Mouse (Mus musculus): ENCODE results near the gene Fam229a. TPM values are rescaled to one million over a fixed set of nuclear protein-coding genes. Genes with fewer than 3 reads are reported as not detected.
"Not testable (repeated sequence)": the region's sequence is repeated elsewhere in the genome, so short reads cannot be mapped to it uniquely, and the experiment has no call there.

Fam229a gene
- polyA plus RNA-seq (2012; ENCODE audit: insufficient read depth, insufficient read length, missing spikeins): not detected in 2 replicates

- no peak within 1 kb of the TSS for H3K27ac ChIP-seq (replicated peaks; ENCODE audit: low read depth, low read length)
- H3K4me3 ChIP-seq (ENCODE audit: insufficient read depth, low read depth, low read length): peak within 1 kb of the TSS; percentile 29; the same call in 1 of the 2 replicates
- no peaks in the 10 kb centered on the region; the same call in none of the 2 replicates for H3K4me1 ChIP-seq (ENCODE audit: control insufficient read depth, insufficient read depth, insufficient read length, low read length)
Observed at GRCm38 (mm10) chr4:129490972-129491880, at the start of gene Fam229a, which contains the start of gene Tssk3. Gene Fam229a, plus strand, starts transcription at chr4:129491190. Gene Tssk3, minus strand, starts transcription at chr4:129491022.

GRCm38 (mm10) chr4:129447360-129447759, 43.6 kb upstream of the Fam229a start:
- Histone ChIP-seq H3K4me3 (ENCODE audit: insufficient read depth, low read depth, low read length) (no peak overlapping the region), H3K4me1 (ENCODE audit: control insufficient read depth, insufficient read depth, insufficient read length, low read length) (no peaks in the 10 kb centered on the region), H3K27ac (replicated peaks; ENCODE audit: low read depth, low read length) (no peak overlapping the region)

GRCm38 (mm10) chr4:129447778-129448563, 43.0 kb upstream of the Fam229a start:
- no peaks in the 10 kb centered on the region for H3K4me1 ChIP-seq (ENCODE audit: control insufficient read depth, insufficient read depth, insufficient read length, low read length)
- H3K4me3 ChIP-seq (ENCODE audit: insufficient read depth, low read depth, low read length): no peak overlapping the region
- no peak overlapping the region for H3K27ac ChIP-seq (replicated peaks; ENCODE audit: low read depth, low read length)

GRCm38 (mm10) chr4:129448713-129449112, 42.3 kb upstream of the Fam229a start:
- Histone ChIP-seq H3K4me1 (ENCODE audit: control insufficient read depth, insufficient read depth, insufficient read length, low read length) (no peaks in the 10 kb centered on the region), H3K4me3 (ENCODE audit: insufficient read depth, low read depth, low read length) (no peak overlapping the region)

GRCm38 (mm10) chr4:129450851-129451250, 40.1 kb upstream of the Fam229a start:
- Histone ChIP-seq H3K4me3 (ENCODE audit: insufficient read depth, low read depth, low read length) (no peak overlapping the region), H3K27ac (replicated peaks; ENCODE audit: low read depth, low read length) (no peak overlapping the region), H3K4me1 (ENCODE audit: control insufficient read depth, insufficient read depth, insufficient read length, low read length) (no peaks in the 10 kb centered on the region)

More at GRCm38 (mm10) chr4:129448713-129449112, 42.3 kb upstream of the Fam229a start:
- no peak overlapping the region for H3K27ac ChIP-seq (replicated peaks; ENCODE audit: low read depth, low read length)

- no peak overlapping the region for H3K27ac ChIP-seq (replicated peaks; ENCODE audit: low read depth, low read length)
- H3K4me1 ChIP-seq (ENCODE audit: control insufficient read depth, insufficient read depth, insufficient read length, low read length): no peaks in the 10 kb centered on the region
- no peak overlapping the region for H3K4me3 ChIP-seq (ENCODE audit: insufficient read depth, low read depth, low read length)
Observed at GRCm38 (mm10) chr4:129451471-129452169, 39.4 kb upstream of the Fam229a start.

GRCm38 (mm10) chr4:129455265-129455664, 35.7 kb upstream of the Fam229a start:
- no peak overlapping the region for H3K4me3 ChIP-seq (ENCODE audit: insufficient read depth, low read depth, low read length)
- no peaks in the 10 kb centered on the region for H3K4me1 ChIP-seq (ENCODE audit: control insufficient read depth, insufficient read depth, insufficient read length, low read length)
- H3K27ac ChIP-seq (replicated peaks; ENCODE audit: low read depth, low read length): no peak overlapping the region

GRCm38 (mm10) chr4:129456126-129456525, 34.9 kb upstream of the Fam229a start:
- Histone ChIP-seq H3K4me3 (ENCODE audit: insufficient read depth, low read depth, low read length) (no peak overlapping the region), H3K27ac (replicated peaks; ENCODE audit: low read depth, low read length) (no peak overlapping the region), H3K4me1 (ENCODE audit: control insufficient read depth, insufficient read depth, insufficient read length, low read length) (no peaks in the 10 kb centered on the region)

- not testable (repeated sequence) for H3K27ac ChIP-seq (replicated peaks; ENCODE audit: low read depth, low read length); H3K4me3 ChIP-seq (ENCODE audit: insufficient read depth, low read depth, low read length)
Observed at GRCm38 (mm10) chr4:129457311-129457710, 33.7 kb upstream of the Fam229a start.

GRCm38 (mm10) chr4:129459726-129460125, 31.3 kb upstream of the Fam229a start:
- no peak overlapping the region for H3K4me3 ChIP-seq (ENCODE audit: insufficient read depth, low read depth, low read length)
- peaks cover 5% of the 10 kb centered on the region for H3K4me1 ChIP-seq (ENCODE audit: control insufficient read depth, insufficient read depth, insufficient read length, low read length)
- H3K27ac ChIP-seq (replicated peaks; ENCODE audit: low read depth, low read length): no peak overlapping the region

More at GRCm38 (mm10) chr4:129457311-129457710, 33.7 kb upstream of the Fam229a start:
- H3K4me1 ChIP-seq (ENCODE audit: control insufficient read depth, insufficient read depth, insufficient read length, low read length): not testable (repeated sequence)

- Histone ChIP-seq H3K27ac (replicated peaks; ENCODE audit: low read depth, low read length) (peak overlapping the region; percentile 8), H3K4me1 (ENCODE audit: control insufficient read depth, insufficient read depth, insufficient read length, low read length) (peaks cover 5% of the 10 kb centered on the region)
Observed at GRCm38 (mm10) chr4:129460827-129461182, 30.2 kb upstream of the Fam229a start.

GRCm38 (mm10) chr4:129461183-129461960, 29.6 kb upstream of the Fam229a start, which contains the start of gene Bsdc1:
Gene Bsdc1, plus strand, starts transcription at chr4:129461581.
- Histone ChIP-seq H3K4me3 (ENCODE audit: insufficient read depth, low read depth, low read length) (peak within 1 kb of the TSS; percentile 79), H3K4me1 (ENCODE audit: control insufficient read depth, insufficient read depth, insufficient read length, low read length) (peaks cover 5% of the 10 kb centered on the region), H3K27ac (replicated peaks; ENCODE audit: low read depth, low read length) (peak within 1 kb of the TSS; percentile 87)

More at GRCm38 (mm10) chr4:129460827-129461182, 30.2 kb upstream of the Fam229a start:
- H3K4me3 ChIP-seq (ENCODE audit: insufficient read depth, low read depth, low read length): peak overlapping the region; percentile 56

GRCm38 (mm10) chr4:129462118-129462517, 28.9 kb upstream of the Fam229a start:
- H3K27ac ChIP-seq (replicated peaks; ENCODE audit: low read depth, low read length): peak overlapping the region; percentile 87
- H3K4me1 ChIP-seq (ENCODE audit: control insufficient read depth, insufficient read depth, insufficient read length, low read length): peaks cover 5% of the 10 kb centered on the region
- H3K4me3 ChIP-seq (ENCODE audit: insufficient read depth, low read depth, low read length): peak overlapping the region; percentile 79

Measured in brown adipose tissue, adult 24 weeks (tissue).